Mouse (Mus musculus): ENCODE data around the gene Zdhhc14. TPM values are rescaled to one million over a fixed set of nuclear protein-coding genes. Genes with fewer than 3 reads are reported as not detected.

The Zdhhc14 gene
- total and polyA plus RNA-seq, 3 experiments, result 0.34 to 1.3 (median 0.35) TPM

DNA sequence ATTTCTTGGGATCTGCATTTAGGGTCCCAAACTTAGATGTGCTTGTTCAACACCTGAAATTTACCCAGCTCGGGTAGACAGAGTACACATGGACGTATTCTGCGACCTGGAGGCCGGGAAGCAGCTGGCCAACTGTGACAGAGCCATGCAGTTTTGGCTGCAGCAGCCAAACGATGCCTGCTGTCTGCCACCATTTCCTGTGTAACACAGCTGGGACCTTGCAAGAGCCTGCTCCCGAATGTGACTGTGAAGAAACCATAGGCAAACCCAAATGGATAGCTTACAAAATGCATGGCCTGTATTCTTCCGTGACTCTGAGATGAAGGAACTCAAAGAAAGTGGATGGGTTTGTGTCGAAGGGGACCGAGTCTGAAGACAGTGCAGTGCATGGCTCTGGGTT lies 4.2 kb upstream of the Zdhhc14 start:
- no peak for DNase-seq (ENCODE audit: extremely low read depth)
- H3K9me3 ChIP-seq (replicated peaks; ENCODE audit: low read length), result peaks cover 13% of the 10 kb centered on the region
- no peaks in the 10 kb centered on the region for H3K36me3 ChIP-seq (replicated peaks in 1 of 2; ENCODE audit: control insufficient read depth in 1 of 2, insufficient read depth in 1 of 2, low read length in 1 of 2)
- dilution Hi-C loops (cut with MboI; ENCODE audit: extremely low pct_ligation_motif_present, extremely low pct_unique_long_range_greater_than_20kb, low sequenced_read_pairs) (no loop called here), in situ Hi-C loops (cut with MboI; ENCODE audit: low pct_ligation_motif_present, low pct_unique_long_range_greater_than_20kb, low sequenced_read_pairs) (no loop called here)
- H3K79me2 ChIP-seq (replicated peaks; ENCODE audit: control insufficient read depth, extremely low read depth, insufficient read depth, poor library complexity, severe bottlenecking), result no peaks in the 10 kb centered on the region
- H3K27ac ChIP-seq (ENCODE audit: insufficient read depth, low read depth), result no peak overlapping the region
- peaks cover 0 to 23% of the 10 kb centered on the region in 2 experiments; a peak in 2 of 4 replicates for H3K4me1 ChIP-seq (ENCODE audit: control insufficient read depth in 1 of 2, insufficient read depth in 2 of 2)
- TF ChIP-seq ZMIZ1 (IDR thresholded peaks at IDR 0.05; ENCODE audit: low read depth, low read length) (no peak), ZC3H11A (IDR thresholded peaks at IDR 0.05; ENCODE audit: low read depth, low read length) (no peak), CHD2 (IDR thresholded peaks at IDR 0.05; ENCODE audit: low read length) (no peak), MYC (IDR thresholded peaks at IDR 0.05; ENCODE audit: low read depth, low read length) (no peak)
- no peak overlapping the region for H3K4me3 ChIP-seq (replicated peaks in 1 of 3; ENCODE audit: low read depth in 2 of 3, low read length in 2 of 3, poor library complexity in 1 of 3)
- no peak overlapping the region; the same call in 1 of the 2 replicates for H3K4me2 ChIP-seq (ENCODE audit: insufficient read depth, low read depth, poor library complexity, severe bottlenecking)
- H3K27me3 ChIP-seq (replicated peaks), result peaks cover 21% of the 10 kb centered on the region
- no peak overlapping the region for H3K9ac ChIP-seq (ENCODE audit: insufficient read depth, low read depth)

DNA sequence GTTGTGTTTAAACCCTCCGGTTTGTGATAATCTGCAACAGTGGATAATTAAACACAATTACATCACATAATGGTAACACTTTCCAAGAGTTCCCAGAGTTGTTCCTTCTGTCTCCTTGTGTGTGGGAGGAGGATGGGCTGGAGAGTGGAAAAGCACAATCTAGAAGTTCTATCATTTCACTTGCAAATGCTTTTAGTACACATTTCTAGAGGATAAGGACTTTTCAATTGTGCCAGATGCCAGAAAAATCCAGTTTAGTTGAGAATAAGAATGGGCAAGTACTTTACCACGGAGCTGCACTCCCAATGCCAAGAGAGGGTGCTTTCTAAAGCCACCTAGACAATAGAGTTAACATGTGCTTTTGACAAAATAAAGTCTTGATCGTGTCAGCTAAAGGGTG lies 2.0 kb upstream of the Zdhhc14 start:
- TF ChIP-seq SIN3A (IDR thresholded peaks at IDR 0.05; ENCODE audit: low read length) (no peak), USF2 (conservative IDR thresholded peaks at IDR 0.05; ENCODE audit: low read depth, low read length) (no peak), MEF2A (IDR thresholded peaks at IDR 0.05; ENCODE audit: borderline replicate concordance, low read depth, low read length) (no peak), CHD2 (IDR thresholded peaks at IDR 0.05; ENCODE audit: low read length) (no peak), E2F4 (IDR thresholded peaks at IDR 0.05; ENCODE audit: insufficient replicate concordance, low read depth, low read length) (no peak), POLR2A (IDR thresholded peaks at IDR 0.05; ENCODE audit: low read depth, low read length) (no peak), ZMIZ1 (IDR thresholded peaks at IDR 0.05; ENCODE audit: low read depth, low read length) (no peak), ZKSCAN1 (IDR thresholded peaks at IDR 0.05; ENCODE audit: borderline replicate concordance, low read depth, low read length) (no peak), CHD1 (IDR thresholded peaks at IDR 0.05; ENCODE audit: low read depth, low read length) (no peak), JUN (IDR thresholded peaks at IDR 0.05; ENCODE audit: insufficient read depth, low read depth, low read length) (no peak), EP300 (IDR thresholded peaks at IDR 0.05; ENCODE audit: low read length) (no peak), RCOR1 (conservative IDR thresholded peaks at IDR 0.05; ENCODE audit: low read depth, low read length) (no peak), NELFE (IDR thresholded peaks at IDR 0.05; ENCODE audit: low read depth, low read length) (no peak), HCFC1 (IDR thresholded peaks at IDR 0.05; ENCODE audit: low read depth, low read length) (no peak), UBTF (IDR thresholded peaks at IDR 0.05; ENCODE audit: low read depth, low read length) (no peak)
- H3K9ac ChIP-seq (ENCODE audit: insufficient read depth, low read depth), result no peak overlapping the region
- peaks cover 29% of the 10 kb centered on the region for H3K27me3 ChIP-seq (replicated peaks)
- H3K4me1 ChIP-seq (ENCODE audit: control insufficient read depth in 1 of 2, insufficient read depth in 2 of 2), result peaks cover 2 to 24% of the 10 kb centered on the region in 2 experiments; a peak in 2 of 4 replicates
- no peaks in the 10 kb centered on the region for H3K79me2 ChIP-seq (replicated peaks; ENCODE audit: control insufficient read depth, extremely low read depth, insufficient read depth, poor library complexity, severe bottlenecking)
- dilution Hi-C loops (cut with MboI; ENCODE audit: extremely low pct_ligation_motif_present, extremely low pct_unique_long_range_greater_than_20kb, low sequenced_read_pairs), result no loop called here
- no peak overlapping the region for H3K4me2 ChIP-seq (ENCODE audit: insufficient read depth, low read depth, poor library complexity, severe bottlenecking)
- H3K36me3 ChIP-seq (replicated peaks in 1 of 2; ENCODE audit: control insufficient read depth in 1 of 2, insufficient read depth in 1 of 2, low read length in 1 of 2), result no peaks in the 10 kb centered on the region
- H3K9me3 ChIP-seq (replicated peaks; ENCODE audit: low read length), result peaks cover 4% of the 10 kb centered on the region
- in situ Hi-C loops (cut with MboI; ENCODE audit: low pct_ligation_motif_present, low pct_unique_long_range_greater_than_20kb, low sequenced_read_pairs), result no loop called here
- no peak overlapping the region for H3K4me3 ChIP-seq (replicated peaks in 1 of 3; ENCODE audit: low read depth in 2 of 3, low read length in 2 of 3, poor library complexity in 1 of 3)
- no peak overlapping the region for H3K27ac ChIP-seq (ENCODE audit: insufficient read depth, low read depth)
- no peak for DNase-seq (ENCODE audit: extremely low read depth)

Measured in CH12.LX (cell line).